Mouse (Mus musculus): ENCODE measurements at regions not wholly inside any gene's neighbourhood (a gene's known extent, or its start where the extent isn't known, plus 50 kb on each side); places are given as distances from the start of the nearest gene placed in this dataset.

DNA sequence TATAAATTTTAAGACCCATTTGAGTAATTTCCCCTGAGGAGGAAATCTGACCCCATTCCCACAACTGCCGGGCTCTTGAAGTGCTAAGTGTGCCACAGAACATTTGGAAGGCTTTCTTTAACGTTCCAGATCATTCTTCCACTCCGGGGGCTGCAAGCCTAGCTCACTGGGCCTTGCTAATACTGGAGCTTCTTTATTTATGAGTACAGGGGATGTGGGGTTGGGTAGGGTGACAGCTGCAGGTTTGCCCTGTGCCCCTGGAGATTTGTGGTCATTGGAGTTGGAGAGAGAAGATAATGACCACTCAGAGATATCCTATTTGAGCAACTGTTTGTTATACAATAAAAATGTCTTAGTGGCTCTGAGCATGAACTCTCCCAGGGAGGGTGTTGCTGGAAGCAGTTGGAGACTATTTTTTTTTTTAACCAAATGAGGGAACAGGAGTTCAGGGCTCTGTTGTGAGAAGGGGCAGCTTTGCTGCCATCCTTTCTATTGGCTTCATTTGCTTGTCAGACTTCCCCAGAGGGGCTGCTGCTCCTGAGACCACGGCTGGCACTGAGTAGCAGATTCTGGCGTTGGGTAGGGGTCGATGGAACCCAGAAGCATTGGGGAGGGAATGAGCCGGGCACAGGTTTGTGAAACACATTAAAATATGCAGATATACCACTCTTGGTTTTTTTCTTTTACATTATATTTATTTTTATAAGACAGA, 249.0 kb downstream of the Ttll7 start:
- TF ChIP-seq CTCF (IDR thresholded peaks at IDR 0.05): no peak
- DNase-seq: no peak
- intact Hi-C loops (cut with DNase I): no loop called here
- H3K27ac ChIP-seq: no peak overlapping the region
- H3K4me3 ChIP-seq: no peak overlapping the region

DNA sequence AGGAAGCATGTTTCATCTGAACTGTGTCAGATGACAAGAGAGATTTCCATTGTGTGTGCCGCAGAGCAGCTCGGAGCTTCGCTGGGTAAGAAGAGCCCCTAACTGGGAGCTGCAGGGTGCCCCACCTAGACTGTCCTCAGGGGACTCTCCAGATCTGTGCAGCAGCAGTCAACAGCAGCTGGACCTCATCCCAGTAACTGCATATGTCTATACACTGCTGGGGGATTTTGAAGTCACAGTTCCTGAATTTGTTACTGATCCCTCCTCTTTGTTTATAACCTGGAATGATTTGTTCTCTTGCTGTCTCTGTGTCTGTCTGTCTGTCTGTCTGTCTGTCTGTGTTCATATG, 249.6 kb downstream of the Ttll7 start:
- no peak for TF ChIP-seq CTCF (IDR thresholded peaks at IDR 0.05)
- DNase-seq: no peak
- H3K4me3 ChIP-seq: no peak overlapping the region
- intact Hi-C loops (cut with DNase I): no loop called here
- H3K27ac ChIP-seq: no peak overlapping the region

DNA sequence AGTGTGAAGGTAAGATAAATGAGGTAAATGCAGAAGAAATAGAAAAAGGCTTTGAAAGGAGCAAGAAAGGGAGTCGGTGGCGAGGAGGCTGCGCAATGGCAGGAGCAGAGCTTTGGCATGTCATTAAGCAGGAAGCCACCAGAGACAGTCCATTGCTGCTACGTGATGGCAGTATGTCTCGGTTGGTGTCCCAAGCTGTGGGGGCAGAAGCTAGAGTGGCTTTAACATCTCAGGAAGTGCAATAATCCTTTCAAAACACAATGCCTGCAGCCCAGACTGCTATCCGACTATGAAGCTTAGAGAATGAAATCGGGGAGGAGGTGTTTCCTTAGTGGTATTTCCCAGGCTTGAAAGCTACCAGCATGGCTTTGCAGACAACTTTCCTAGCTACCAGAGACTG, 251.3 kb downstream of the Ttll7 start:
- no peak overlapping the region for H3K27ac ChIP-seq
- DNase-seq: no peak
- no peak for TF ChIP-seq CTCF (IDR thresholded peaks at IDR 0.05)
- intact Hi-C loops (cut with DNase I): no loop called here
- H3K4me3 ChIP-seq: no peak overlapping the region

DNA sequence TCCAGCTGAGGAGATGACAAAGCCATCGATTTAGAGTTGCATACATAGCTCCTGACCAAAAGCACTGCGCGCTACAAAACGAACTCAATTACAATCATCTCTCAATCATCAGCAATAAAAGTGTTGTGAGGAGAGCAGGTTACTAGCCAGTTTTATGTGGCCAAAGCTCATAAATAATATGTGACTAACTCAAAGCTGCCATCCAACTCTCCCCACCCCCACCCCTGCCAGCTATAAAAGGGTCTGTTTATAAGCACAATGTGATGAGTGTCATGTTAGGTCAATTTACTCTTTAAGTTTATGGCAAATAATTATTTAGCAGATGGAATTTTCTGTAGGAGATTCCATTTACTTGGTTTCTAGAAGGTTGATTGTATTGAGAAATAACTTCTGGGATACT, 265.4 kb downstream of the Ttll7 start:
- intact Hi-C loops (cut with DNase I): no loop called here
- H3K4me3 ChIP-seq: no peak overlapping the region
- no peak for TF ChIP-seq CTCF (IDR thresholded peaks at IDR 0.05)
- H3K27ac ChIP-seq: no peak overlapping the region
- DNase-seq: no peak

DNA sequence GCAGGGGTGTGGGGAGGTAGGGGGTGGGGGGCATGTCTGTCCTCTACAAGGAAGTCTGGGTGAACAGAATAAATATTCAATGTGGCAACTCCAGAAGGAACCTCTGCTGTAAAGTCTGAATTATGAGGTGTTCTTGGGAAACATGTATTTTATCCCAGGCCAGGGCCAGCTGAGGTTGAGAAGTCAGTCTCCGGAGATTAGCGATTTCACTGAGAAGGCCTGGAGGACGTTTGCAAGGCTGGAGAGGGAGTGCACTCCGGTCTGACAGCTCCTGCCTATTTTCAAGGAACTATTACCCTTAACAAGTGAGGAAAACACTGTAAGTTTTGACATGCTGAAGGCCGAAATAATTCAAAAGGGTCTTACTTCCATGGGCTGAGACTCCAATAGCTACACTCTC, 265.9 kb downstream of the Ttll7 start:
- DNase-seq: no peak
- H3K27ac ChIP-seq: no peak overlapping the region
- intact Hi-C loops (cut with DNase I): no loop called here
- no peak overlapping the region for H3K4me3 ChIP-seq
- no peak for TF ChIP-seq CTCF (IDR thresholded peaks at IDR 0.05)

DNA sequence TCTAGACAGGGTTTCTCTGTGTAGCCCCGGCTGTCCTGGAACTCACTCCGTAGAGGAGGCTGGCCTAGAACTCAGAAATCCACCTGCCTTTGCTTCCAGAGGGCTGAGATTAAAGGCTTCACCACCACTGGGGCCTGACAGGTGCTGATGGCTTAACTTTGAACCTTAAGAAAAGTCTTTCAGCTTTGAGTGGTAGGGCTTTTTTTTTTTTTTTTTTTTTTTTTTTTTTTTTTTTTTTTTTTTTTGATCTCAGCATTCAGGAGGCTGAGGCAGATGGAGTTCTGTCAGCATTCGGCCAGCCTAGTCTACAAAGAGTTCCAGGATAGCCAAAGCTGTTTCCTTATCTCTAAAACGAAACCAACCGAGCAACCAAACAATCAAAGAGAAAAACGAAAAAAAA, 266.5 kb downstream of the Ttll7 start:
- intact Hi-C loops (cut with DNase I): no loop called here
- TF ChIP-seq CTCF (IDR thresholded peaks at IDR 0.05): no peak
- no peak overlapping the region for H3K4me3 ChIP-seq
- no peak overlapping the region for H3K27ac ChIP-seq
- DNase-seq: no peak

DNA sequence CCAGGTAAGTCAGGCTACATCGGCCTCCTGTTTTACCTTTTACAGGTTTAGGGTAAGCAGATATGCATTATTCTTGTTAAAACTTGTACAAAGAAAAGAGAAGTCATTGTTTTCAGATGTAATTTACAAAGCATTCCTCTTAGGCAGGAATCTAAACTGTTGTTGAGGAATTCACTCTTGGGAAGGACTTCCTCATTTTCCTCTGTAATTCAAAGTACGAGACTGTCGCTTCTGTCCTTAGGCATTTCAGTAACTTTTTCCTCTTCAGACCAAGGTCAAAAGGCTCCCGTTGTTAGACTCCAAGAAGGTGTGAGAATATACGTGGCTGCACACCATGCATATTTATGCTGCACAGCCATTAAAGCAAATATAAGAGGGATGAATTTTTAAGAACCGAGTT, 269.7 kb downstream of the Ttll7 start:
- no peak for DNase-seq
- TF ChIP-seq CTCF (IDR thresholded peaks at IDR 0.05): no peak
- H3K27ac ChIP-seq: no peak overlapping the region
- intact Hi-C loops (cut with DNase I): no loop called here
- no peak overlapping the region for H3K4me3 ChIP-seq

DNA sequence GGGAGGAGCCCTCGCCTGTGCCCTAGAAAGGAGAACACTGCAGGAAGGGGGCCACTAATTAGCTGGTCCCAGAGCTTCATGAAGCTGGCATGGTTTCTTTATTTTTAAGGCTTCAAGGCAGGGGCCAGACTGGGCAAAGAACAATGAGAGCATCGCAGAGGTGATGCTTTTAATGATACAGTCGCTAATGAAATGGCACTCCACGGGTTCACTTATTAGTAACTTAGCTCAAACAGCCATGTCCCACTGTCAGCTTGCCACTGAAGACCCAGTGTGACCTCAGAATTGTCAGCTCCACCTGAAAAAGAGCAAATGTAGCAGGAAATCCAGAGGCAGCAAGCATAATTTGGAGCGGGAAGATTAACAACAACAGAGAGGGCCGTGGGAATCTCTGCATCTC, 275.6 kb downstream of the Ttll7 start:
- DNase-seq: no peak
- no peak overlapping the region for H3K4me3 ChIP-seq
- no peak for TF ChIP-seq CTCF (IDR thresholded peaks at IDR 0.05)
- H3K27ac ChIP-seq: no peak overlapping the region
- intact Hi-C loops (cut with DNase I): no loop called here

DNA sequence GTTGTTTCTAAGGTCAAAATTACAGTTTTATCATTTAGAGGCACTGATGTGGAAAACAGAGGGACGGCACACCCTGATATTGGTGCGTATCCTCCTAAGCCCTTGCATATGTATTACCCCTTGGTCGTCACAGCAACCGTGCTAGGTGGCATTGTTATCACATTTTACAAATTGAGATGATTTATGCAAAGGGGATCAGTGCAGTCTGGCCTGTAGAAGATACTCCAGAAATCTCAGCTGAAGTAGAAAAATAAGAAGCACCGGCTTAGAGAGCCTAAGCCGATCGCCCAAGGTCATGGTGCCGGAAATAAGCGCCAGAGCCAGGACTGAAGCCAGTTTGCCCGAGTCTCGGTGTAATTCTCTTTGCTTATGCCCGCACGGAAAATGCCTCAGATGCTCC, 280.7 kb downstream of the Ttll7 start:
- H3K4me3 ChIP-seq: no peak overlapping the region
- no peak for TF ChIP-seq CTCF (IDR thresholded peaks at IDR 0.05)
- DNase-seq: no peak
- intact Hi-C loops (cut with DNase I): no loop called here
- no peak overlapping the region for H3K27ac ChIP-seq

DNA sequence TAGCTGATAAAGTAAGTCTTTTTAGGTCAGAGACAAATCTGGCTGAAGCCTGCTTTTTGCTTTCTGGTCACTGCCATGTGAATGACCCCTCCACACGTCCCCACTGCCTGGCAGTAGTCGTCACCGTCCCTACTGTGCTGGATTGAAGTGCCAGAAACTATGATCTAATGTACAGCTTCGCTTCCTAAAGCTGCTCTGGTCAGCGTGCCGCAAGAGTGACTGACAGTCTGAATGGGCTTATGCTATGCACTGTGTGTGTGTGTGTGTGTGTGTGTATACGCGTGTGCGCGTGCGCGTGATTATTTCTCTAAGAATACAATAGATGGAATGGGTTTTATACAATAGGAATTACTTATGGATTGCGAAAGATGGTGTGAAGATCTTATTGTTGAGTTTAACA, 281.2 kb downstream of the Ttll7 start:
- no peak overlapping the region for H3K4me3 ChIP-seq
- intact Hi-C loops (cut with DNase I): no loop called here
- DNase-seq: no peak
- no peak for TF ChIP-seq CTCF (IDR thresholded peaks at IDR 0.05)
- H3K27ac ChIP-seq: no peak overlapping the region

DNA sequence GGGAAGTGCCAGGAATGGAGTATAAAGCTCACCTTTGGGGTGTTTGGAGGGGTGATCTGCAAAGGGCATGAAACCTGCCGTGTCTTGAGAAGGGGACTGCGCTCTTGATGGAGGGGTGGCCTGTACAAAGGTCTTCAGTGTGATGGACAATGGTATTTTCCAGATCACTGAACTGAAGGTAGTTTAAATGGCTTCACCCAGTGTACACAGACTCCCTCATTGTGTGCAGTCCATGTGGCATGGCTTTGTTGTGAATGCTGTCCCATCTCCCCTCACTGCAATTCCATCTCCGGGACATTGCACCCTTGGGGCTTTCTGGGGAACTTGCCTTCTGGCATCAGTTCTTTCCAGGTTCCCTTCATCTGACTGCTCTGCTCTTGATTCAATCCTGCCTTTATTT, 288.2 kb downstream of the Ttll7 start:
- intact Hi-C loops (cut with DNase I): no loop called here
- TF ChIP-seq CTCF (IDR thresholded peaks at IDR 0.05): no peak
- Histone ChIP-seq H3K4me3 (no peak overlapping the region), H3K27ac (no peak overlapping the region)
- no peak for DNase-seq

DNA sequence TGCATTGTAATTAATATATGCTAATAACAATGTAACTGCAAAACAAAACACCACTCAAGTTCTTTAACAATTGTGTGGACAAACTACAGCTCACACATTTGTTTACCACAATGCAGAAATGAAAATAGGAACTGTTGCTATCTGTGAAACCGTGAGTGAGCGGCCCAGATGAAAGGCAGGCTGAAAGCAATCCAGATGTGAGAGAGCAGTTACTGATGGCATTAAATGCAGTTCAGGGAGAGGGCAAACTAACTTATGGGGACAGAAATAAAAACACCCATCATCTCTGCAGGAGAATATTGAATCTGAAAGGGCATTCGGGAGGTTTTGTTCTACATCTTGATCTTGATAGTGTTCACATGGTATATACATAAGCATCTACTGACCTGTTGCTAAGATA, 301.3 kb downstream of the Ttll7 start:
- H3K27ac ChIP-seq: no peak overlapping the region
- DNase-seq: no peak
- no peak for TF ChIP-seq CTCF (IDR thresholded peaks at IDR 0.05)
- intact Hi-C loops (cut with DNase I): no loop called here
- H3K4me3 ChIP-seq: no peak overlapping the region

DNA sequence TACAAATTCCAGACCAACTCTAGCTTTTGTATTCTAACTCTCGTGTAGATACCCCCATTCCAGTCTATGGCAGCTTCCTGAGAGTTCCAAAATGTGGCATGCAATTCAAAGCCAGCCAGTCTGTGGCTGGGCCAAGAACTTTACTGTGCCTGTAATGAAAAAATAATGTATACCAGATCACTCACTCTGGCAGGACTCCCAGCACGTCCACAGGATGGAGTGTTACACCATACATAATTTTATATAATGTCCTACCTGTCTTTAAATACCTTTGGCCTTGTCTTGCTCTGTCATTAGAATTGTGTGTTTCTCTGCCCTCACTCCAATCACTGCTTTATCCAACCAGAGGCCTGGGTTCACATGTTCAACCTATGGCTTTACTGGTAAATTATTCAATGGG, 301.8 kb downstream of the Ttll7 start:
- no peak for DNase-seq
- Histone ChIP-seq H3K27ac (no peak overlapping the region), H3K4me3 (no peak overlapping the region)
- TF ChIP-seq CTCF (IDR thresholded peaks at IDR 0.05): no peak
- intact Hi-C loops (cut with DNase I): no loop called here

DNA sequence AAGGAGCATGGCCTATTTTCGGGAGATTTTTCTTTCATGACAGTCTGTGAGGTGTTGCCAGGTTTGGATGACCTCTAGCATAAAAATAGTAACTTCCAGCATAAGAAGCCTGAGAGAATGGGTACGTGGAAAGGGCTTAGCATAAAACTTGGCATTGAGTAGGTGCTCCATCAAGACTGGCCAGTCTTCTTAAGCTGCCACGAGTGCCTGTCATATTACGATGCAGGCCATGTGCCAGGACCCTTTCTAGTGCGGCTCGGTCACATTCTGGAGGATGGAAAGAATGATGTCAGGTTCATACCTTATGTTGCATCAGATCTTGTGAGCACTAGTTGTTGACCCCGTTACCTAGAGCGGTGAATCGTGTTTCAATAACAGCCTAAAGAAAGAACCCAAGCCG, 311.0 kb downstream of the Ttll7 start:
- H3K4me3 ChIP-seq: peak overlapping the region; percentile 38
- intact Hi-C loops (cut with DNase I): no loop called here
- TF ChIP-seq CTCF (IDR thresholded peaks at IDR 0.05): no peak
- H3K27ac ChIP-seq: peak overlapping the region; percentile 73
- peak; percentile 58 for DNase-seq

DNA sequence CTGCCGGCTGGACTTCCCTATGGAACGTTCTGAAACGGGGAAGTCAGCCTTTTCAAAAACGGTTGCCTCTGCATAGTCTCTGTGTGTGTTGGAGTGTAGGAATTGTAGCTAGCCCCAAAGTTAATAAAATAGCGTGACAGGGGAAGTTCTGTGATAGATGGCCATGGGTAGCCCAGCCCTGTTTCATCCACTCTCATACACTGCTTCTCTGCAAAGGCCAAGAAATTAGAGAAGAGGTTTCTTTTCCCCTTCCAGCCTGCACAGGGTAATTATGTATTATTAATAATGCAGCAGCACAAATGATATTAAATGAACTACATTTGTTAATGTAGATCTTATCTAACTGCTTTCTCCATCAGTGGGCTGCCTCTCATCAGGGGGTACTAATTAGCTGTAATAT, 311.4 kb downstream of the Ttll7 start:
- peak overlapping the region; percentile 38 for H3K4me3 ChIP-seq
- DNase-seq: no peak
- peak overlapping the region; percentile 73 for H3K27ac ChIP-seq
- intact Hi-C loops (cut with DNase I): no loop called here
- no peak for TF ChIP-seq CTCF (IDR thresholded peaks at IDR 0.05)
